Mouse (Mus musculus) heart, postnatal 0 days (tissue): ENCODE results near the gene Ppfia2.

Experiments
- CTCF ChIP-seq: IDR thresholded peaks from 2 replicates; pipeline ENCODE4 v1.5.1; 2016; ENCODE audit warnings: antibody characterized with exemption, control low read depth, low read depth
- EP300 ChIP-seq: IDR thresholded peaks from 2 replicates; pipeline ENCODE4 v1.6.1; 2016; ENCODE audit warnings: antibody characterized with exemption, low read depth

DNA sequence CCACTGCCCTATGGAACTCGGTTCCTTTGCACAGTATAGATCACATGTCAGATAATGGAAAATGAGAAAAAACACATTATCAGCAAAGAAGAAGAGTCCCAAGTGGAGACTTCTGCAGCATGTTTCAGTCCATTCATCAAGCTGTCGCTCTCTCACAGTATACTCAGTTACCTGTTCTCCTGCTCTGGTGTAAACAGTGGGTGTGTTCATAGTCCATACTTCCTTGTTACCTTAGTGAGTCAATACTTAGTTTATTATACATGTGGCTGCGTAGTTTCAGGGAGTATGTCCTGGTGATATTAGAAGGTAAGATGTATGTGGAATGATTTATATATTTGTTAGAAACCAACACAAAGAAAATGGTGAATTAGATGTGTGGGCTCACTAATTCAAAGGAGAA, 454.7 kb downstream of the Ppfia2 start:
- TF ChIP-seq CTCF (no peak), EP300 (no peak)
